Mouse (Mus musculus) small intestine, adult 2 months (tissue): Measurements from ENCODE around the gene Get4.

Experiments
- CTCF ChIP-seq: fragments of 200-500 bp; IDR thresholded peaks from 2 replicates; pipeline ENCODE4 v1.5.1; 2012; ENCODE audit warnings: low read depth, mild to moderate bottlenecking, control low read depth, inconsistent platforms, low read length, moderate library complexity, mixed read lengths; ENCODE audit not compliant: insufficient replicate concordance, insufficient read length; ENCODE audit errors: extremely low read depth
- POLR2A ChIP-seq: fragments of 200-500 bp; IDR thresholded peaks from 2 replicates; pipeline ENCODE4 v1.6.1; 2012; ENCODE audit warnings: low read depth, mild to moderate bottlenecking, control low read depth, inconsistent platforms, low read length, moderate library complexity

GRCm38 (mm10) chr5:139223331-139223730 lies 28.8 kb upstream of the Get4 start:
- no peak for TF ChIP-seq POLR2A
- no peak for TF ChIP-seq CTCF
